Mouse (Mus musculus) lung, postnatal 0 days (tissue): ENCODE data around the gene Prss28. TPM values are rescaled to one million over a fixed set of nuclear protein-coding genes. Genes with fewer than 3 reads are reported as not detected.
A peak's percentile ranks its signal among the peaks of the same experiment; 100 is the strongest.

Experiments
- ATAC-seq: fragments of 200-750 bp; cut with Nextera tagmentation; 2 replicates; pipeline ENCODE4 v1.8.0; 2017; ENCODE audit warnings: moderate library complexity
- DNase-seq: peaks from one replicate; pipeline ENCODE4 v3.0.0-alpha.2; 2016; ENCODE audit warnings: low spot score
- H3K27ac ChIP-seq: fragments of 300-500 bp; sonication (generic); 2 replicates; pipeline ENCODE4 v1.5.1; 2014; ENCODE audit warnings: antibody characterized with exemption, mild to moderate bottlenecking, low read length, mixed read lengths
- H3K27me3 ChIP-seq: fragments of 300-500 bp; sonication (generic); replicated peaks from 2 replicates; pipeline ENCODE4 v1.6.1; 2014; ENCODE audit warnings: low read length, mixed read lengths; ENCODE audit not compliant: insufficient read depth
- H3K36me3 ChIP-seq: fragments of 300-500 bp; sonication (generic); 2 replicates; pipeline ENCODE4 v1.6.1; 2014; ENCODE audit warnings: low read length, mixed read lengths; ENCODE audit not compliant: insufficient read depth
- H3K4me1 ChIP-seq: fragments of 300-500 bp; sonication (generic); 2 replicates; pipeline ENCODE4 v1.6.1; 2014; ENCODE audit warnings: antibody characterized with exemption, low read depth, low read length, mixed read lengths; ENCODE audit not compliant: insufficient read depth
- H3K4me2 ChIP-seq: fragments of 300-500 bp; sonication (generic); replicated peaks from 2 replicates; pipeline ENCODE4 v1.6.1; 2014; ENCODE audit warnings: low read depth, mild to moderate bottlenecking, low read length, moderate library complexity, mixed read lengths
- H3K4me3 ChIP-seq: fragments of 300-500 bp; sonication (generic); 2 replicates; pipeline ENCODE4 v1.5.1; 2014; ENCODE audit warnings: low read depth, low read length
- H3K9ac ChIP-seq: fragments of 300-500 bp; sonication (generic); replicated peaks from 2 replicates; pipeline ENCODE4 v1.6.1; 2014; ENCODE audit warnings: low read depth, mild to moderate bottlenecking
- H3K9me3 ChIP-seq: fragments of 300-500 bp; sonication (generic); 2 replicates; pipeline ENCODE4 v1.6.1; 2016; ENCODE audit warnings: low read length, mixed read lengths
- CTCF ChIP-seq: IDR thresholded peaks from 2 replicates; pipeline ENCODE4 v1.5.1; 2016; ENCODE audit warnings: antibody characterized with exemption, mild to moderate bottlenecking
- EP300 ChIP-seq: IDR thresholded peaks from 2 replicates; pipeline ENCODE4 v1.6.1; 2016; ENCODE audit warnings: antibody characterized with exemption, mild to moderate bottlenecking, control low read depth
- WGBS: fragments of 180-500 bp; shearing (Covaris S2); extraction: QIAGEN DNeasy Blood & Tissue Kit; methylation state at CpG from one replicate; pipeline ENCODE4 v1.1.7; 2014; 5-methylcytosine and 5-hydroxymethylcytosine counted together
- polyA plus RNA-seq: library from polyadenylated mRNA; unstranded; fragments of >200 nt; fragmentation: Nextera tagmentation; extraction: Ambion mirVana; gene quantifications from 2 replicates; pipeline ENCODE4 v1.2.1, GENCODE M21; 2015

Prss28 gene
- polyA plus RNA-seq: not detected in 2 replicates

GRCm38 (mm10) chr17:25308346-25308745 lies at the start of gene Prss28:
Gene Prss28 (plus strand): TSS chr17:25308646.
- H3K9ac ChIP-seq: no peak within 1 kb of the TSS
- H3K9me3 ChIP-seq: no peaks in the 10 kb centered on the region
- H3K27me3 ChIP-seq: no peaks in the 10 kb centered on the region
- H3K36me3 ChIP-seq: no peaks in the 10 kb centered on the region
- TF ChIP-seq CTCF (no peak), EP300 (no peak)
- no peak for DNase-seq
- WGBS: 40% methylated on average over 4 of the region's 4 CpGs
- no peak within 1 kb of the TSS for H3K4me3 ChIP-seq
- H3K4me2 ChIP-seq: no peak within 1 kb of the TSS
- H3K4me1 ChIP-seq: no peaks in the 10 kb centered on the region
- ATAC-seq: no peak
- no peak within 1 kb of the TSS for H3K27ac ChIP-seq

DNA sequence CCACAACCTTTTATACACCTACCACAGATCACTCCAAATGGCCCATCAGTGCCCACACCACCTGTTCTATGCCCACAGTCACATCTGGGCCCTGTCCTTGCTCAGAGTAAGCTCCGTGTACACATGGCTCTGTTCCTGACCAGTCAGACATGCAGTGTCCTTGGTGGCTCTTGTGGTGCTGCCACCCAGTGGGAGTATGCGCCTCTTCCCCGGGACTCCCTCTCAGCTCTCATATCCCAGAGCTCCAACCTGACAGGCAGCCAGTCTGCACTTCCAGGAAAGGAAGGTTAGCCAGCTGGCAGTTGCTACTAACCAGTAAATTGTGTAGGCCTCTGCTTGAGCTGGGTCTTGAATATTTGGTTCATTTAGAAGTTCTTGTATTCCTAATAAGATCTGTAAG lies 44.0 kb upstream of the Prss28 start:
- ATAC-seq (no peak; the same call in 1 of the 2 replicates), DNase-seq (no peak)
- H3K4me2 ChIP-seq: no peak overlapping the region
- H3K27ac ChIP-seq: no peak overlapping the region
- no peak overlapping the region for H3K9ac ChIP-seq
- no peaks in the 10 kb centered on the region for H3K9me3 ChIP-seq
- no peaks in the 10 kb centered on the region for H3K27me3 ChIP-seq
- H3K36me3 ChIP-seq: peaks cover 50% of the 10 kb centered on the region
- no peak overlapping the region for H3K4me3 ChIP-seq
- TF ChIP-seq EP300 (no peak), CTCF (peak; percentile 52)
- H3K4me1 ChIP-seq: no peaks in the 10 kb centered on the region
- WGBS: 59% methylated on average over 3 of the region's 3 CpGs

DNA sequence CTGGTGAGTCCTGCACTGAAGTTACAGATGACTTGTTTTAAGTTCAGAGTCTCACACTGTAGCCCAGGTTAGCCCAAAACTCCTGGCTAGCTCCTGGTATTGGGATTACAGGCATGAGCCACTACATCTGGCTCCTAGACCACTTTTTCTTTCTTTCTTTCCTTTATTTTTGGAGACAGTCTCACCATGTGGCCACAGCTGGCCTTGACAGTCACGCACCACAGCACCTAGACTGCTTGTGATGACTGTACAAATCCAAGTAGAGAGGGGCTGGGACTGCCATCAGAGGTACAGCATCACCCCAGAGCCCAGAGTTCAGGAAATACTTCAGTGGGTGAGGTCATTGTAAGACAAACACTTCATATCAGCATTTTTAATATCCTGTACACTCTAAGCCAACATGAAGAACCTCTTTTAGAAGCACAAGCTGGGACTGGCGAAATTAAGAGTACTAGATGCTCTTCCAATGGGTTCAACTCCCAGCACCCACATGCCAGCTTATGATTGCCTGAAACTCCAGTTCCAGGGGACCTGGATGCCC lies 37.6 kb upstream of the Prss28 start:
- H3K4me1 ChIP-seq: peaks cover 15% of the 10 kb centered on the region; the same call in 1 of the 2 replicates
- DNase-seq: peak; percentile 80
- H3K36me3 ChIP-seq: peaks cover 20% of the 10 kb centered on the region
- TF ChIP-seq CTCF (no peak), EP300 (0 out of 2 replicates have a peak, but pooled peaks have one; percentile 44)
- no peaks in the 10 kb centered on the region for H3K27me3 ChIP-seq
- H3K9me3 ChIP-seq: no peaks in the 10 kb centered on the region
- H3K4me2 ChIP-seq: peak overlapping the region; percentile 82; the same call in 1 of the 2 replicates
- ATAC-seq: peak; percentile 16
- H3K9ac ChIP-seq: no peak overlapping the region
- no peak overlapping the region for H3K4me3 ChIP-seq
- 26% methylated on average over 2 of the region's 2 CpGs for WGBS
- peak overlapping the region; percentile 98; the same call in 1 of the 2 replicates for H3K27ac ChIP-seq

DNA sequence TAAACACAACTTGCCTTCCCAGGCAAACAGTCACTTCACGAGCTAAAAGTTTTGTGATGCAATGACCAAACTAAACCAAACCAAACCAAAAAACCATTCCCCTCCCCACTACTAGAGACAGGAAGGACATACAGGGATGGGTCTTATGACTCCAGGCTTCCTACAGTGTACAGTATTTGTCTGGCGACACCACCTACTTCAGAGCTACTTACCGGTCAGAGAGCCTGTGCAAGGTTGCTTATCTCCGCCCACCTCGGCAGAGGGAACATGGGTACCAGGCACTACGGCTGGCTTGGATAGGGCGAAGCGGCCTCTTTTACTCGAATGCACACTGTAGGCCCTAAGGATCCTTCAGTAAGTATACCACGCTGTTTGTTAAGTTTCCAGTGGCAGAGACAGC lies 36.1 kb upstream of the Prss28 start:
- Histone ChIP-seq H3K9me3 (no peaks in the 10 kb centered on the region), H3K36me3 (peaks cover 13% of the 10 kb centered on the region), H3K4me2 (peak overlapping the region; percentile 82), H3K4me1 (peaks cover 15% of the 10 kb centered on the region; the same call in 1 of the 2 replicates), H3K27me3 (no peaks in the 10 kb centered on the region), H3K9ac (peak overlapping the region; percentile 95), H3K4me3 (peak overlapping the region; percentile 80), H3K27ac (peak overlapping the region; percentile 98)
- ATAC-seq (peak; percentile 47), DNase-seq (peak; percentile 81)
- TF ChIP-seq CTCF (peak; percentile 1; the same call in 1 of the 2 replicates), EP300 (no peak)
- WGBS: under 1% methylated on average over 10 of the region's 10 CpGs

GRCm38 (mm10) chr17:25272951-25273705 lies 35.3 kb upstream of the Prss28 start:
- DNase-seq (peak; percentile 94), ATAC-seq (peak; percentile 83)
- peaks cover 15% of the 10 kb centered on the region; the same call in 1 of the 2 replicates for H3K4me1 ChIP-seq
- H3K9me3 ChIP-seq: no peaks in the 10 kb centered on the region
- peaks cover 8% of the 10 kb centered on the region; the same call in 1 of the 2 replicates for H3K36me3 ChIP-seq
- peak overlapping the region; percentile 98 for H3K27ac ChIP-seq
- H3K4me3 ChIP-seq: peak overlapping the region; percentile 80
- TF ChIP-seq EP300: no peak
- TF ChIP-seq CTCF: no peak
- H3K27me3 ChIP-seq: no peaks in the 10 kb centered on the region
- peak overlapping the region; percentile 95 for H3K9ac ChIP-seq
- 2% methylated on average over 72 of the region's 92 CpGs for WGBS
- H3K4me2 ChIP-seq: peak overlapping the region; percentile 82
